ENCODE assay signal across 8 mouse cellular contexts in genomic region chr4:130804771-130805361, GRCm38 (mm10). TPM values are rescaled to one million over a fixed set of nuclear protein-coding genes. Genes with fewer than 3 reads are reported as not detected.
A peak's percentile ranks its signal among the peaks of the same experiment; 100 is the strongest.
DNase-seq lines count a peak whose midpoint lies in the region; ATAC-seq lines count a peak whose summit lies in the region.

No protein-coding gene starts in this region.

- DNase-seq in layer of hippocampus, adult 11-12 months (ENCODE audit: low spot score), result peak; percentile 58
- DNase-seq in layer of hippocampus, adult 9-10 months (ENCODE audit: low spot score), result no peak
- DNase-seq in cerebellum, postnatal 25 days, result peak; percentile 92 to 93
- peak; percentile 63 to 76 for DNase-seq in heart, postnatal 10 days
- peak; percentile 98 for DNase-seq in left cerebral cortex, postnatal 4 days
- DNase-seq in right cerebral cortex, postnatal 25 days, result peak; percentile 45
- no peak for DNase-seq in thymus, postnatal 4 days

- intact Hi-C loops in heart, postnatal 10 days (cut with DNase I), result no loop called here
- intact Hi-C loops in left cerebral cortex, postnatal 4 days (cut with DNase I), result loop anchor here (5.0 kb wide), 1 partner anchor 42 kb away; no protein-coding TSS in a partner anchor

- no peak for ATAC-seq in monocyte, adult 5-6 weeks (replicated peaks; ENCODE audit: insufficient number of reproducible peaks, low FRiP score, low TSS enrichment, poor library complexity, severe bottlenecking)

RNA-seq across cellular contexts. Expression of gene Sdc3, which starts 12.5 kb away (rescaled TPM):
- 10 to 100 TPM; 54.8 to 64.2 TPM for total RNA-seq in heart, postnatal 10 days (2021)
- total RNA-seq in left cerebral cortex, postnatal 4 days (2021), result 100 to 1,000 TPM; 455 to 494 TPM
- 16.3 to 46.3 TPM (median 22.3 TPM) in 3 replicates for total RNA-seq in monocyte, adult 5-6 weeks (2017)

Comparison
In these comparisons a context has a peak if more than half of its experiments do, and no peak if none do; other contexts are left out.
1. DNase-seq: peak in layer of hippocampus, adult 11-12 months (single experiment), cerebellum, postnatal 25 days (2 of 2), heart, postnatal 10 days (2 of 2), left cerebral cortex, postnatal 4 days (single experiment) and right cerebral cortex, postnatal 25 days (single experiment); none in layer of hippocampus, adult 9-10 months (single experiment) and thymus, postnatal 4 days (single experiment).